Mouse (Mus musculus) neural tube, embryonic 13.5 days (tissue): ENCODE data around the gene Amh. TPM values are rescaled to one million over a fixed set of nuclear protein-coding genes. Genes with fewer than 3 reads are reported as not detected.

Experiments used
- ATAC-seq: fragments of 200-750 bp; cut with Nextera tagmentation; 2 replicates; pipeline ENCODE4 v1.8.0; 2017; ENCODE audit warnings: low read depth, mild to moderate bottlenecking, moderate TSS enrichment, moderate library complexity
- H3K27ac ChIP-seq: fragments of 300-500 bp; sonication (generic); replicated peaks from 2 replicates; pipeline ENCODE4 v1.5.1; 2015; ENCODE audit warnings: moderate library complexity, mild to moderate bottlenecking, inconsistent platforms
- H3K27me3 ChIP-seq: fragments of 300-500 bp; sonication (generic); 2 replicates; pipeline ENCODE4 v1.6.1; 2015; ENCODE audit warnings: mild to moderate bottlenecking, inconsistent platforms
- H3K36me3 ChIP-seq: fragments of 300-500 bp; sonication (generic); 2 replicates; pipeline ENCODE4 v1.6.1; 2015; ENCODE audit warnings: mild to moderate bottlenecking, inconsistent platforms
- H3K4me1 ChIP-seq: fragments of 300-500 bp; sonication (generic); replicated peaks from 2 replicates; pipeline ENCODE4 v1.6.1; 2015; ENCODE audit warnings: inconsistent platforms
- H3K4me2 ChIP-seq: fragments of 300-500 bp; sonication (generic); 2 replicates; pipeline ENCODE4 v1.6.1; 2015; ENCODE audit warnings: inconsistent platforms, mild to moderate bottlenecking, moderate library complexity
- H3K4me3 ChIP-seq: fragments of 300-500 bp; sonication (generic); 2 replicates; pipeline ENCODE4 v1.5.1; 2015; ENCODE audit warnings: mild to moderate bottlenecking, inconsistent platforms
- H3K9ac ChIP-seq: fragments of 300-500 bp; sonication (generic); 2 replicates; pipeline ENCODE4 v1.6.1; 2015; ENCODE audit warnings: moderate library complexity, mild to moderate bottlenecking, inconsistent platforms
- H3K9me3 ChIP-seq: fragments of 300-500 bp; sonication (generic); 2 replicates; pipeline ENCODE4 v1.6.1; 2016; ENCODE audit warnings: inconsistent platforms
- WGBS: fragments of 180-500 bp; shearing (Covaris S2); methylation state at CpG from one replicate; pipeline ENCODE4 v1.1.7; 2015; 5-methylcytosine and 5-hydroxymethylcytosine counted together
- polyA plus RNA-seq: library from polyadenylated mRNA; unstranded; fragments of >200 nt; fragmentation: Nextera tagmentation; extraction: Ambion mirVana; gene quantifications from 2 replicates; pipeline ENCODE4 v1.2.1, GENCODE M21; 2015

Amh gene
- polyA plus RNA-seq, 1 experiment from 2014 or later, result 0.11 TPM

DNA sequence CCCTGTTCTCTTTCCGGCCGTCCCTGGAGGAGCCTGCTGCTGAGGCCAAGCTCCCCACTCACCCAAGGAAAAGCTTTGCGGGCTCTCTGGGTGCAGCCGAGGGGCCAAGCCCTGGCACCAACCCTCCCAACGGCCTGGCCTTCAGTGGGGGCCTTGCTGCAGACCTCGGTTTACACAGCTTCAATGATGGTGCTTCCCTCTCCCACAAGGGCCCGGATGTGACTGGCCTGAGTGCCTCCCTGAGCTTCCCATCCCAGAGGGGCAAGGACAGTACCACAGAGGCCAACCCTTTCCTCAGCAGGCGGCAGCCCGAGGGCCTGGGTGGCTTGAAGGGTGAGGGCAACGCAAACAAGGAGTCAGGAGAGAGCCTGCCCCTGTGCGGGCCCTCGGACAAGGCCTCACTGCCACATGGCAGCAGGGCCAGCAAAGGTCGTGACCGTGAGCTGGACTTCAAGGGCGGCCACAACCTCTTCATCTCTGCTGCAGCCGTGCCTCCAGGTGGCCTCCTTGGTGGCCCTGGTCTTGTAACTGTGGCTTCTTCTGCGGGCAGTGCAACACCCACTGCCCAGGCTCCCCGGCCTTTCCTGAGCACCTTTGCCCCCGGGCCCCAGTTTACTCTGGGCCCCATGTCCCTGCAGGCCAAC lies 14.2 kb upstream of the Amh start:
- no peak overlapping the region for H3K9ac ChIP-seq
- no peak for ATAC-seq
- no peaks in the 10 kb centered on the region for H3K27me3 ChIP-seq
- 94% methylated on average over 19 of the region's 19 CpGs for WGBS
- H3K4me3 ChIP-seq, result no peak overlapping the region
- H3K36me3 ChIP-seq, result peaks cover 98% of the 10 kb centered on the region
- no peak overlapping the region for H3K4me2 ChIP-seq
- peaks cover 6% of the 10 kb centered on the region for H3K4me1 ChIP-seq
- no peak overlapping the region for H3K27ac ChIP-seq
- no peaks in the 10 kb centered on the region for H3K9me3 ChIP-seq

DNA sequence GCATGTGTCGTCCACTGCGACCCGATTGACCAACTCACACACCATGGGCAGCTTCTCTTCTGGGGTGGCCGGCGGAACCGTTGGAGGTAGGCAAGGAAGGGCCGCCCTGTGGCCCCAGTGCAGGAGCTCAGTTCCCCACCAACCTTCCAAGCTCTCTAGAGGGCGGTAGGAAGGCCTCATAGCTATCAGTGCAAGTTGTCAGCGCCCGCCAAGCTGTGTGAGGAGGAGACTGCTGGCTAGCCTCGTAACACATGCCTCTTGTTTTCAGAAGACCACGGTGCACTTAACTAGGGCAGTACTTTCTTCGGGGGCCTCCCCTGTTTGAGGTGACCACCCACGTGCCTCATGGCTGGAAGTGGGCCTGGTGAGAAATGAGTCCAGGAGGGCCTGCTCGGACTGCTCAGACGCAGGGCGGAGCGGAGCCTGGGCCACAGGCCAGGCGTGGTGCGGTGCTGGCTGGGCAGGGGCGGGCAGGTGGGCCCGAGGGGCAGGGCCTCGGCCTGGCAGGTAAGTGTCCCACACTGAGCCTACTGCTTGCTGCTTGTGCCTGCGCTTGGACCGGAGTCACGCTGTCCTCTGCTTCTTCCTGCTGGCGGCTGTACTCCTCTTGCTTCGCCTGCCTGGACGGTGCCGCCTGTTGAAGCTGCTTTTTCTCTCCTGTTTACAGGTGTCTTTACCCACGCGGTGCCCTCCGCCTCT lies 13.4 kb upstream of the Amh start:
- Histone ChIP-seq H3K9ac (no peak overlapping the region), H3K27ac (no peak overlapping the region), H3K36me3 (peaks cover 98% of the 10 kb centered on the region), H3K4me2 (no peak overlapping the region), H3K9me3 (no peaks in the 10 kb centered on the region), H3K27me3 (no peaks in the 10 kb centered on the region), H3K4me3 (no peak overlapping the region), H3K4me1 (peaks cover 14% of the 10 kb centered on the region)
- 83% methylated on average over 33 of the region's 33 CpGs for WGBS
- ATAC-seq, result no peak

DNA sequence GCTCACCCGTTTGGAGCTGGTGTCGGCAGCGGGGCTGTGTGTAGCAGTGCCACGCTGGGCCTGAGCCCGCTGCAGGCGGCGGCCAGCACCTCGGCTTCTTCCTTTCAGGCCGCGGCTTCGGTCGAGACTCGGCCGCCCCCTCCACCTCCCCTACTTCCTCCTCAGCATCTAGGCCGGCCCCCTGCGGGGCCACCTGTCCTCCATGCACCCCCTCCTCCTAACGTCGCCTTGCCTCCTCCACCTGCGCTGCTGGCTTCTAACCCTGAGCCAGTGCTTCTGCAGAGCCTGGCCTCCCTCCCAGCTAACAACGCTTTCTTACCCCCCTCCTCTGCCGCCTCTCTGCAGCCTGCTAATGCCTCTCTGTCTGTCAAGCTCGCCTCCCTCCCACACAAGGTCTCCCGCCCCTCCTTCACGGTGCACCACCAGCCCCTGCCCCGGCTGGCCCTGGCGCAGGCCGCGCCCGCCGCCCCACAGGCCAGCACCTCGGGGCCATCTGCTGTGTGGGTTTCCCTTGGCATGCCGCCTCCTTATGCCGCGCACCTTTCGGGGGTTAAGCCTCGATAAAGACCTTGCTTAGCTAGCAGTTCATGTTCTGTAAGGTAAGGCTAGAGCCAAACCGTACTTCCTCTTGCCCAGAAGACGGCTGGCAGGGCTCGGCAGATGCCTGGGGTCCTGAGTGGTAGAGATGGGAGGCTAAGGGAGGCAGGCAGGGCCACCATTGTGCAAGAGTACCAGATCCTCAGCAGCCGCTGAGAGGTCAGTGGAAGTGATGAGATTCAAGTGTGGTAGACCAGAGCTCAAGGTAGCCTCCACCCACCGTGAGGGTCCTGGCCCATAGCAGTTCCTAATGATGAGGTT lies 12.6 kb upstream of the Amh start:
- Histone ChIP-seq H3K4me3 (no peak overlapping the region), H3K27ac (no peak overlapping the region), H3K36me3 (peaks cover 92% of the 10 kb centered on the region), H3K27me3 (no peaks in the 10 kb centered on the region), H3K9ac (no peak overlapping the region; the same call in 1 of the 2 replicates), H3K4me2 (no peak overlapping the region), H3K4me1 (peaks cover 21% of the 10 kb centered on the region), H3K9me3 (no peaks in the 10 kb centered on the region)
- no peak for ATAC-seq
- 75% methylated on average over 41 of the region's 41 CpGs for WGBS

DNA sequence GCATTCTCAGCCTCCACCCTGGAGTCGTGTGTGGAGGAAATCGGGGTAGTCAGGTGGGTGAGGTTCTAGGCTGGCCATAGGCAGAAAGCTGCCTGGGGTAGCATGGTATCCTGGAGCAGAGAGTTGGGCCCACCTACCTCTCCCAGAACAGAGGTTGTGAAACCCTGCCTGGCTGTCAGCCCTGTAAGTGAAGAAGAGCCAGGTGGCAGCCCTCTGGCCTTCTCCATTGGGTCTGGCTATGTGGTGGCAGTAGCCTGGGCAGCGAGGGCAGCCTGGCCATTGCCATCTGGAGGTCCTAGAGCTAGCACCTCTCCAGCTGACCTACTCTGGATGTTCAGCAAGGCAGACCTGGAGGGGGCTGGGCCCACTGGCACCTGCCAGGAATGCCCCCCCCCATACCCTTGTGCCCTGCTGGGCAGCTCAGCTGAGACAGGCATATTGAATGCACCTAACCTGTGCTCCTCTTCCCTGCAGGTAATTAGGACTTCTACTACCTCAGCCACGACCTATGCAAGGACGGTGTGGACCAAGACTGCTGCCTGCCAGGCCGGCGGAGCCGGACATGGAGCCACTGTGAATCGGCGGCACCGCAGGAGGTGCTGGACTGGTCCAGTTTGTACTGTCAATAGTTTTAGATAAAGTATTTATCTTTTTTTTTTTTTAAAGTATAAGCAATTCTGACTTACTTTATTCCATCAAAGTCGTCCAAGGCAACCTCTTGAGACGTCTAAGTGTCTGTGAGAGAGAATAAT lies 11.8 kb upstream of the Amh start:
- H3K27ac ChIP-seq, result no peak overlapping the region
- no peak overlapping the region for H3K4me3 ChIP-seq
- H3K36me3 ChIP-seq, result peaks cover 84% of the 10 kb centered on the region
- no peak for ATAC-seq
- no peak overlapping the region for H3K4me2 ChIP-seq
- no peaks in the 10 kb centered on the region for H3K27me3 ChIP-seq
- WGBS, result 88% methylated on average over 13 of the region's 13 CpGs
- no peak overlapping the region for H3K9ac ChIP-seq
- peaks cover 22% of the 10 kb centered on the region for H3K4me1 ChIP-seq
- no peaks in the 10 kb centered on the region for H3K9me3 ChIP-seq

DNA sequence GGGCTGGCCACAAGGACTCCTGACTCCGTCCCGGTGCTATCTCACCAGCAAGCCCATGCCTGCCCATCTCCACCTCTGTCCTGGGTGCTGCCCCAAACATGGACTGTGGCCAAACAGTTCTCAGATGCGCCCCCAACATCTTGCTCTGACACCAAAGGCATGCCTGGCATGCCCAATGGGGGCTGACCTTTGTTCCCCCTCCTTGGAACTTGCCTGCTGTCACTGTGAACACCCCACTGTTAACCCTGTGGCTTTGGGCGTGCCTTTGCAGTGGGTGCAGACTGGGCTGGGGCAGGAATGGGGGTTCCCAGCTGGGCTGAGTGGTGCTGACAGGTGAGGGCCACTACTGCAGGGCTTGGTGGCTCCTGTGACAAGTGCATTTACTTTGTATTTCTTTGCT lies 11.2 kb upstream of the Amh start:
- H3K9ac ChIP-seq, result 0 out of 2 replicates have a peak overlapping the region, but pooled peaks have one; percentile 22
- H3K4me3 ChIP-seq, result no peak overlapping the region
- H3K27me3 ChIP-seq, result no peaks in the 10 kb centered on the region
- H3K4me1 ChIP-seq, result peaks cover 22% of the 10 kb centered on the region
- WGBS, result 91% methylated on average over 4 of the region's 4 CpGs
- H3K27ac ChIP-seq, result no peak overlapping the region
- H3K4me2 ChIP-seq, result no peak overlapping the region
- H3K9me3 ChIP-seq, result no peaks in the 10 kb centered on the region
- no peak for ATAC-seq
- H3K36me3 ChIP-seq, result peaks cover 78% of the 10 kb centered on the region

DNA sequence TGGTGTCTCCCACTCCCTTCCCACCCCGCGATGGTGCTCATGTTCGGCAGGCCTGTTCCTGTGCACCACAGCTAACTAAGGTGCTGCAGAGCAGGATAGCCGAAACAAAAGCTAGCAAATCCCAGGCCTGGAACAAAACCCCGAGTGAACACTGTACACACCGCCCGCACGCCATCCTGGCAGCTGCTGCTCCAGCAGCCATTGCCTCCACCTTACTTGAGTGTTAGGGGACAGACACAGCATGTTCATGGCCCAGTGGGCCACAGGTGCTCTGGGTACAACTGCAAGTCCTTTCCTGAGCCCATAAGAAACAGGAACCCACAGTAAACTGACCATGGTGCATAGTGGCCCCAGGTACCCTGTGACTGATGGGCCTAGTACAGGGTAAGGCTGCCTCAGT lies 10.3 kb upstream of the Amh start:
- peaks cover 70% of the 10 kb centered on the region for H3K36me3 ChIP-seq
- 88% methylated on average over 8 of the region's 8 CpGs for WGBS
- H3K9ac ChIP-seq, result no peak overlapping the region; the same call in 1 of the 2 replicates

DNA sequence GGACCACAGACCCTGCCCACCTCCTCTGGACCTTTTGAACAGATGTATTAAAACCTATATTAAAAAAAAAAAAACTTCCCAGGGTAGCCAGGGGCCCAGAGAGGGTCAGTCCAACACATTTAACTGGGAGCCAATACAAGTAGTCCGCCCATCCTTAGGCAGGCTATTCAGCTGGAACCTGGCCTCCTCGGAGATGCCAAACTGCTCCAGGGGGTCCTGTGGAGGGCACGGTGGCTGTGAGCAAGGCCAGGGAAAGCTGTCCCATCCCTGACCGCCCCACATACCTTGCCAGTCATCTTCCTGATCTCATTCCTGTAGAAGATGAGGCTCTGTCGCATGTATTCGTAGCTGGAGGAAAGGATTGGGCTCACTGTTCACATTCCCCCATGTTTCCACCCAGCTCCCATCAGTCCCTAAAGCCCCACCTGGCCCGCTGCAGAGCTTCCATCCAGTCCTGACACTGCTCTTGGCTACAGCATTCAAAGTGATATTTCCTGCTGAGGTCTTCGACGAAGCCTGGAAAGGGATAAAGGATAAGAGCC lies 8.7 kb upstream of the Amh start:
- peaks cover 64% of the 10 kb centered on the region for H3K36me3 ChIP-seq
- no peaks in the 10 kb centered on the region for H3K27me3 ChIP-seq
- H3K4me1 ChIP-seq, result peaks cover 43% of the 10 kb centered on the region
- WGBS, result 83% methylated on average over 9 of the region's 9 CpGs
- peak overlapping the region; percentile 79 for H3K4me3 ChIP-seq
- peak overlapping the region; percentile 97 for H3K4me2 ChIP-seq
- no peak overlapping the region for H3K27ac ChIP-seq
- peak overlapping the region; percentile 89 for H3K9ac ChIP-seq
- no peak for ATAC-seq
- H3K9me3 ChIP-seq, result no peaks in the 10 kb centered on the region

More for the DNA sequence above, 10.3 kb upstream of the Amh start:
- no peak for ATAC-seq
- no peaks in the 10 kb centered on the region for H3K27me3 ChIP-seq
- H3K4me2 ChIP-seq, result no peak overlapping the region
- H3K9me3 ChIP-seq, result no peaks in the 10 kb centered on the region
- peaks cover 29% of the 10 kb centered on the region for H3K4me1 ChIP-seq
- H3K27ac ChIP-seq, result no peak overlapping the region
- H3K4me3 ChIP-seq, result no peak overlapping the region

DNA sequence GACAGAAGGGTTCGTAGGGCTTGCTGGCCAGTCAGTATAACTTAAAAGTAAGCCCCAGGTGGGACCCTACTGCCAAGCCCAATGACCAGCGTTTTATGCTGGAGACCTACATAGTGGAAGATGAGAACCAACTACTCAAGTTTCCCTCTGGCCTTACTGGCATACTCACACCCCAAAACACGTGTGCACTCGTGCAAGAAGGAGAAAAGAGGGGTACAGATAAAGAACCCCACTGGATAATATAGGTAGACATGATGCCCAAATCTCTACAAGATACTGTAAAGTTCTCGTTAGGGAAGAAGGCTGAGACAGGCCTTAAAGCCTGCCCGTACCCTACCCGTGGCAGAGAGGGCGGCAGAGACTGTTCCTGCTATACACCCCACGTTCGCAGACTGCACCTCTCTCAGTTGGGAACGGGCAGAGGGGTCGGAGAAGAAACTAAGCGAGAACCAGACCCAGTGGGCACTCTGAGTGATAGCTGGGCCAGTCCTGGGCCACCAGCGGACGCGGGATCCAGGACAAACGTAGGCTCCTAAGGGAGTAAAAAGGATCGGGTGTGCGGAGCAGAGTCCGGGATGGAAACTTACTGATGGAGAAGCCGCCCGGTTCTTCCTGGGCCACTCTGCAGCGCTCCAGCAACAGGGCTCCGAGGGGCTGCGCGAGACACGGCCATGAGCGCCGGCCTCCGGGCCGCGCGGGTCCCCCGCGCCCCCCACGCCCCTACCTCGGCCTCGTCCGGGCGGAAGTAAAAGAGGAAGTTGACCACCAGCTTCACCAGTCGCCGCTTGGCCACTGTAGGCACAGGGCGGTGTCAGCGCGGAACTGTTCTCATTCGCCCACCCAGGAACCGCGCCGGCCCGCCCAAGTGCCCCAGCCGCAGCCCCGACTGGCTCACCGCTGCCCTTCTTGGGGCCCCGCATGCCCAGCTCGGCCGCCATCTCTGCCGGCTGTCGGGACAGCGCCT lies 7.6 kb upstream of the Amh start:
- 3% methylated on average over 58 of the region's 59 CpGs for WGBS
- H3K4me3 ChIP-seq, result peak overlapping the region; percentile 79
- H3K9ac ChIP-seq, result peak overlapping the region; percentile 89
- H3K27me3 ChIP-seq, result no peaks in the 10 kb centered on the region
- peaks cover 64% of the 10 kb centered on the region for H3K36me3 ChIP-seq
- H3K9me3 ChIP-seq, result no peaks in the 10 kb centered on the region
- peak overlapping the region; percentile 93 for H3K27ac ChIP-seq
- ATAC-seq, result peak; percentile 79
- peaks cover 43% of the 10 kb centered on the region for H3K4me1 ChIP-seq
- H3K4me2 ChIP-seq, result peak overlapping the region; percentile 97

DNA sequence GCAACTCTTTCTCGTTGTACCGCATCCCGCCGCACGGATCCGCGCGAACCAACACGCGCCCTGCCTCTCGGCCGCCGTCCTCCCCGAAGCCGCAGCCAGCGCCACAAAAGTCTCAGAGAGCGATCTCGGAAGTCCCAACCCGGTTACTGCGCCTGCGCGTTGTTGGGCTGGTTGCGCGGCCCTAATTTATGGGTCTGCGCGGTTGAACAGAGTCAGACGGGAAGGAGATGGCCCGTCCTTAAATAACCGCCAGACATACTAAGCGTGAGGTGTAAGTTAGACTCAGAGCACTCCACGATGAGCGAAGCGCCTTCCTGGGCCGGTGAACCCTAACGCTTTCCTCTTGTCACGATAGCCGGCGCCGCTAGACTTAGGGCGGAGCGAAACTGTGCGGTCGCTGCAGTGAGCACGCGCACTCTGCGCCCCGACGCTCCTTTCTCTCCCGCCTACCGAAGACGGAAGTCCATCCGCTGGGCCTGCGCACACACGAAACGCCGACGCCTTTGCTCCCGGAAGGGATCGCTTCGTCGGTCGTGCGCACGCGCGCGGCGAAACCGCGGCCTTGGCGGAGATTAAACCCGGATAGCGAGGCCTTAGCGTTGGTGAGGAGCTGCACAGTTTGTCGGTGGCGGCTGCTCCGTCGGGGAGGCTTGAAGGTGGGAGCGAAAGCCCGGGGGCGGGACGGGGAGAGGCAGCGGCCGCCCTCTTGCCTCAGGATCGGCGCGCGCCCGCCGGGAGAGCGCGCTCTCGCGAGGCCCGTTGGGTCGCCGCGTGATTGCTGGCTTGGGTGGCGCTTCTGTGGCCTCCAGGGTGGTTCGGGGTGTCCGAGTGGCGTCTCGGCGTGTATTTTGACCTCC lies 6.7 kb upstream of the Amh start, which contains the start of the genes Sf3a2 and Plekhj1:
Gene Sf3a2, plus strand, starts transcription at position 49 of the 857 bp plus-strand sequence.
Gene Plekhj1, minus strand, starts transcription at position 477 of the 857 bp plus-strand sequence.
- Histone ChIP-seq H3K9me3 (no peaks in the 10 kb centered on the region), H3K9ac (peak within 1 kb of the TSS; percentile 89), H3K4me1 (peaks cover 43% of the 10 kb centered on the region), H3K36me3 (peaks cover 64% of the 10 kb centered on the region), H3K4me2 (peak within 1 kb of the TSS; percentile 97), H3K27me3 (no peaks in the 10 kb centered on the region), H3K27ac (peak within 1 kb of the TSS; percentile 93), H3K4me3 (peak within 1 kb of the TSS; percentile 79)
- under 1% methylated on average over 104 of the region's 104 CpGs for WGBS
- ATAC-seq, result peak; percentile 94

DNA sequence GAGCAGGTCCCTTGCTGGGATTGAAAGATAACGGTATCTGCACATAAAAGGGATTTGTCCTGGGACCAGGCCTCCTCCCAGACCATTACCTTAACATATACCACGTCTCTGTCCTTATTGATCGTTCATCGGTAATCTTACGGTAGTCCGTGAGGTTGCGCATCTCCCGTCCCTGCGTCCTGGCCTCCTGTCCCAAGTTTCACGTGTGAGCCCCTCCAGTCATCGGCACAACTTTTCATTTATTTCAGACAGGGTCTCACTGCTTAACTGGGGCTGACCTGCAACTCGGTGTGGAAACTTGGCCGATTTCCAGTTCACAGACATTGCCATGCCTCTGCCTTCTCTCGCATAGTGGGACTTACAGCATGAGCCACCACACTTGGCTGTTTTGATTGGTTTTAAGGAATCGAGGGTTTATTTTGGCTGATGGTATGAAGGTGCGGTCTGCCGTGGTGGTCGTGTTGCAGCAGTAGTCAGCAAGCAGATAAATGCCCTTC lies 5.9 kb upstream of the Amh start:
- Histone ChIP-seq H3K4me2 (peak overlapping the region; percentile 97), H3K27me3 (no peaks in the 10 kb centered on the region), H3K9ac (peak overlapping the region; percentile 89), H3K4me1 (peaks cover 43% of the 10 kb centered on the region), H3K36me3 (peaks cover 64% of the 10 kb centered on the region), H3K9me3 (no peaks in the 10 kb centered on the region), H3K27ac (peak overlapping the region; percentile 93), H3K4me3 (peak overlapping the region; percentile 79)
- 3% methylated on average over 18 of the region's 18 CpGs for WGBS
- ATAC-seq, result no peak
